Mouse (Mus musculus): ENCODE results near the gene Snx5. TPM values are rescaled to one million over a fixed set of nuclear protein-coding genes. Genes with fewer than 3 reads are reported as not detected.

The Snx5 gene
- polyA plus RNA-seq, 2 experiments: 66.3 to 67.0 TPM

DNA sequence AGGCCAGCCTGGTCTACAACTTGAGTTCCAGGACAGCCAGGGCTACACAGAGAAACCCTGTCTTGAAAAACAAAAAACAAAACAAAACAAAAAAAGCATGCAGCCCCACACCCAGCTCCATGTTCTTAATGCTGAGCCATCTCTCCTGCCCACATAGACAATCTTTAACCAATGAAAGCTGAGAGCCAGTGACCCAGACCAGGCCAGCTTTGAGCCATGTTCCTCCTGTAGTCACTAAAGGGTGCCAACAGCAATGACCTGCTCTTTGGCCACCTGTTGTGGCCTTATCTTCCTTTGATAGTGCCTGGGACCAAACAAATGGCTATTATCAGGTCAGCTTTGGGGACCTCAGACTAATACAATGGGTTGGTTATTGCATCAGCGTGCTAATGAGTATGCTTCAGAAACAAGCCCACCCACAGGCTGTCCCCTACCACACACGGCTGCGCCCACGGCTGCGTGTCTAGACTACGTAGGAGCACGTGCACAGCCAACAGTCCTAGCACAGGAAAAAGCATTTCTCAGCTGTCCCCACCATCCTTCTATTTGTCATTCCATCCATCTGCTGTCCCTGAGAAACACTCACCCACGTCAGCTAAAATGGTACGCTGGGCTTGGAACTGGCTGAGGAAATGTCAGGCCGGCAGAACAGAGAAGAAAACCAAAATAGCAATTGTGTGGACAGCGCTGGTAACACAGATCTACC is 21.0 kb upstream of the Snx5 start:
- Histone ChIP-seq H3K4me3 (ENCODE audit: insufficient read depth in 1 of 2, low read depth in 2 of 2, low read length in 2 of 2) (no peak overlapping the region), H3K27ac (no peak overlapping the region), H3K4me2 (ENCODE audit: low read depth) (no peak overlapping the region), H3K4me1 (replicated peaks; ENCODE audit: control insufficient read depth in 2 of 2, insufficient read depth in 2 of 2, low read length in 1 of 2) (no peaks in the 10 kb centered on the region), H3K9ac (replicated peaks) (no peak overlapping the region), H3K27me3 (ENCODE audit: control insufficient read depth, insufficient read depth, low read length) (no peaks in the 10 kb centered on the region), H3K36me3 (replicated peaks; ENCODE audit: control insufficient read depth, insufficient read depth, low read depth) (no peaks in the 10 kb centered on the region), H3K9me3 (ENCODE audit: control insufficient read depth, low read length) (no peaks in the 10 kb centered on the region)
- WGBS (ENCODE audit: insufficient replicate concordance): 69% methylated on average over 11 of the region's 11 CpGs
- TF ChIP-seq EP300 (IDR thresholded peaks at IDR 0.05; ENCODE audit: low read depth) (no peak), CTCF (IDR thresholded peaks at IDR 0.05; ENCODE audit: low read depth) (no peak)
- ATAC-seq (ENCODE audit: insufficient read depth) (no peak), DNase-seq (ENCODE audit: low read depth in 3 of 3, low spot score in 3 of 3) (no peak)

DNA sequence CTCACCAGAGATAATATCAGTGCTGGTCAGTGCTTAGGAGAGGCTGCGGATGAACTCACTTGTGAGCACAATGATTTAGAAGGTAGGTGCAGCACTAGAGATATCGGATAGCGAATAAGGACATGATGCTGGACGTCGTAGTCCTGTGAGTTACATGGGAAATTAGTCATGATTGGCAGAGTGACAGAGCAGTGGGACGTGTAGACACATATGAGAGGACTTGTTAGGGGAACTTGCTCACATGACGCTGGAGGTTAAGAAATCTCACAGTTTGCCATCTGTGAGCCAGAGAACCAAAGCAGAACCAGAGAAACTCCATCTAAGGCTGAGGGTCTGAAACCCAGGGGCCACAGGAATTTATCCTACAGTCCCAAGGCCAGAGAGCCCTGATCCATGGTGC is 19.6 kb upstream of the Snx5 start:
- no peak for DNase-seq (ENCODE audit: low read depth in 3 of 3, low spot score in 3 of 3)

DNA sequence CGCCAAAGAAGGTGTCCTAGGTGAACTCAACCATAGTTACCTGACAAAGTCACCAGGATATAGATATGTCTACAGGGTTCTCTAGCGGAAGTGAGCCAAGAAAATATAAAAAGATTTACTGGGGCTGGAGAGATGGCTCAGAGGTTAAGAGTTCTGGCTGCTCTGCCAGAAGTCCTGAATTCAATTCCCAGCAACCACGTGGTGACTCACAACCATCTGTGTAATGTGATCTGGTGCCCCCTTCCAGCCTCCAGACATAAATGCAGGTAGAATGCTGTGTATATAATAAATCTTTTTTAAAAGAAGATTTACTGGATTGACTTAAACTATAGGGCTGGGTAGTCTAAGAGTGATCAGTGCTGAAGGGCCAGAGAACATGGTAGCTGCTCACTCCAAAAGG is 10.7 kb upstream of the Snx5 start:
- Histone ChIP-seq H3K9ac (replicated peaks) (no peak overlapping the region), H3K4me3 (ENCODE audit: insufficient read depth in 1 of 2, low read depth in 2 of 2, low read length in 2 of 2) (no peak overlapping the region), H3K27ac (no peak overlapping the region), H3K27me3 (ENCODE audit: control insufficient read depth, insufficient read depth, low read length) (no peaks in the 10 kb centered on the region), H3K36me3 (replicated peaks; ENCODE audit: control insufficient read depth, insufficient read depth, low read depth) (peaks cover 5% of the 10 kb centered on the region), H3K4me2 (ENCODE audit: low read depth) (no peak overlapping the region), H3K9me3 (ENCODE audit: control insufficient read depth, low read length) (no peaks in the 10 kb centered on the region), H3K4me1 (replicated peaks; ENCODE audit: control insufficient read depth in 2 of 2, insufficient read depth in 2 of 2, low read length in 1 of 2) (no peaks in the 10 kb centered on the region)
- TF ChIP-seq EP300 (IDR thresholded peaks at IDR 0.05; ENCODE audit: low read depth) (no peak), CTCF (IDR thresholded peaks at IDR 0.05; ENCODE audit: low read depth) (no peak)
- no peak for ATAC-seq (ENCODE audit: insufficient read depth)
- 67% methylated on average over 3 of the region's 3 CpGs for WGBS (ENCODE audit: insufficient replicate concordance)
- DNase-seq (ENCODE audit: low read depth in 3 of 3, low spot score in 3 of 3): no peak

More for the DNA sequence above, 19.6 kb upstream of the Snx5 start:
- Histone ChIP-seq H3K9ac (replicated peaks) (no peak overlapping the region), H3K27me3 (ENCODE audit: control insufficient read depth, insufficient read depth, low read length) (no peaks in the 10 kb centered on the region), H3K4me3 (ENCODE audit: insufficient read depth in 1 of 2, low read depth in 2 of 2, low read length in 2 of 2) (no peak overlapping the region), H3K4me2 (ENCODE audit: low read depth) (no peak overlapping the region), H3K36me3 (replicated peaks; ENCODE audit: control insufficient read depth, insufficient read depth, low read depth) (no peaks in the 10 kb centered on the region), H3K27ac (no peak overlapping the region), H3K9me3 (ENCODE audit: control insufficient read depth, low read length) (no peaks in the 10 kb centered on the region), H3K4me1 (replicated peaks; ENCODE audit: control insufficient read depth in 2 of 2, insufficient read depth in 2 of 2, low read length in 1 of 2) (no peaks in the 10 kb centered on the region)
- 65% methylated on average over 7 of the region's 7 CpGs for WGBS (ENCODE audit: insufficient replicate concordance)
- TF ChIP-seq CTCF (IDR thresholded peaks at IDR 0.05; ENCODE audit: low read depth) (no peak), EP300 (IDR thresholded peaks at IDR 0.05; ENCODE audit: low read depth) (no peak)
- no peak for ATAC-seq (ENCODE audit: insufficient read depth)

DNA sequence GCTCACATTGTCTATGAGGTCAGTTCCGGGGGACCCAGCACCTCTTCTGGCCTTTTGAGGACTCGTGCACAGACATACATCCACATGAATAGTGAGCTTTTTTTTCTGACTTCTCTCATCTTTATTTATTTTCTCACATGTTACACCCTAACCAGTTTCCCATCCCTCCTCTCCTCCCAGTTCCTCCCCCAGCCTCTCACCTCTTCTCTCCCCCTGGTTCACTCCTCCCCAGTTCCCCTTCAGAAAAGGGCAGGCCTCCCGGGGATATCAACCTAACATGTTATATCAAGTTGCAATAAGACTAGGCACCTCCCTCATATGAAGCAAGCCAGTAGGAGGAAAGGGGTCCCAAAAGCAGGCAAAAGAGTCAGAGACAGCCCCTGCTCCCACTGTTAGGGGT is 9.9 kb upstream of the Snx5 start:
- Histone ChIP-seq H3K4me1 (replicated peaks; ENCODE audit: control insufficient read depth in 2 of 2, insufficient read depth in 2 of 2, low read length in 1 of 2) (no peaks in the 10 kb centered on the region; a peak in 1 of 4 replicates), H3K9me3 (ENCODE audit: control insufficient read depth, low read length) (no peaks in the 10 kb centered on the region), H3K27ac (no peak overlapping the region), H3K4me3 (ENCODE audit: insufficient read depth in 1 of 2, low read depth in 2 of 2, low read length in 2 of 2) (no peak overlapping the region), H3K27me3 (ENCODE audit: control insufficient read depth, insufficient read depth, low read length) (no peaks in the 10 kb centered on the region), H3K4me2 (ENCODE audit: low read depth) (no peak overlapping the region), H3K36me3 (replicated peaks; ENCODE audit: control insufficient read depth, insufficient read depth, low read depth) (peaks cover 7% of the 10 kb centered on the region), H3K9ac (replicated peaks) (no peak overlapping the region)
- DNase-seq (ENCODE audit: low read depth in 3 of 3, low spot score in 3 of 3) (no peak), ATAC-seq (ENCODE audit: insufficient read depth) (no peak)
- WGBS (ENCODE audit: insufficient replicate concordance): 70% methylated on average over 3 of the region's 3 CpGs
- no peak for TF ChIP-seq EP300 (IDR thresholded peaks at IDR 0.05; ENCODE audit: low read depth)
- no peak for TF ChIP-seq CTCF (IDR thresholded peaks at IDR 0.05; ENCODE audit: low read depth)

DNA sequence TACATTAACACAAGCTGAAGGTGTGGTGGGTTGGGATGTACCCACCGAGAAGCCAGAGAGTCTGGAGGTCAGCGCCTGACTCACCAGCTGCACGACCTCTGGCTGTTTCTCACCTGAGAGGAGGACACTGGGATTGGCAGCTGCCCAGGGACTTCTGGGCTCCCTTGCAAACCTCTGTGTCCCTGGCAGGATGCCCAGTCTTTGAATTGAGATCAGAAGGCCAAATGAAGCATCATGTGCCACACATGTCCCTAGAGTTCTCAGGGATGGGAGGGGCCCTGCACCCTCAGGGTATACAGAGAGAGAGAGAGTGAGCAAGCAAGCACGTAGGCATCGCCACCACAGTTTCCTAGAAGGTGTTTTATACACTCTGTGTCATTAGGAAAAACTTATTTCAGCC is 9.0 kb upstream of the Snx5 start:
- no peak overlapping the region for H3K4me3 ChIP-seq (ENCODE audit: insufficient read depth in 1 of 2, low read depth in 2 of 2, low read length in 2 of 2)
- H3K27ac ChIP-seq: no peak overlapping the region
- TF ChIP-seq EP300 (IDR thresholded peaks at IDR 0.05; ENCODE audit: low read depth): no peak
- no peak for TF ChIP-seq CTCF (IDR thresholded peaks at IDR 0.05; ENCODE audit: low read depth)
- peaks cover 7% of the 10 kb centered on the region for H3K36me3 ChIP-seq (replicated peaks; ENCODE audit: control insufficient read depth, insufficient read depth, low read depth)
- peaks cover 3% of the 10 kb centered on the region in 2 experiments; a peak in 3 of 4 replicates for H3K4me1 ChIP-seq (replicated peaks; ENCODE audit: control insufficient read depth in 2 of 2, insufficient read depth in 2 of 2, low read length in 1 of 2)
- H3K9ac ChIP-seq (replicated peaks): no peak overlapping the region
- 75% methylated on average over 5 of the region's 5 CpGs for WGBS (ENCODE audit: insufficient replicate concordance)
- no peaks in the 10 kb centered on the region for H3K9me3 ChIP-seq (ENCODE audit: control insufficient read depth, low read length)
- ATAC-seq (ENCODE audit: insufficient read depth) (no peak), DNase-seq (ENCODE audit: low read depth in 3 of 3, low spot score in 3 of 3) (no peak)
- no peaks in the 10 kb centered on the region for H3K27me3 ChIP-seq (ENCODE audit: control insufficient read depth, insufficient read depth, low read length)
- H3K4me2 ChIP-seq (ENCODE audit: low read depth): no peak overlapping the region
